Mouse (Mus musculus) ZHBTc4 (cell line): ENCODE data around the gene Usp35.

Experiments used
- DNase-seq: peaks from one replicate; pipeline ENCODE4 v3.0.0-alpha.2; 2011; ENCODE audit warnings: low read depth, low spot score

Usp35 gene

DNA sequence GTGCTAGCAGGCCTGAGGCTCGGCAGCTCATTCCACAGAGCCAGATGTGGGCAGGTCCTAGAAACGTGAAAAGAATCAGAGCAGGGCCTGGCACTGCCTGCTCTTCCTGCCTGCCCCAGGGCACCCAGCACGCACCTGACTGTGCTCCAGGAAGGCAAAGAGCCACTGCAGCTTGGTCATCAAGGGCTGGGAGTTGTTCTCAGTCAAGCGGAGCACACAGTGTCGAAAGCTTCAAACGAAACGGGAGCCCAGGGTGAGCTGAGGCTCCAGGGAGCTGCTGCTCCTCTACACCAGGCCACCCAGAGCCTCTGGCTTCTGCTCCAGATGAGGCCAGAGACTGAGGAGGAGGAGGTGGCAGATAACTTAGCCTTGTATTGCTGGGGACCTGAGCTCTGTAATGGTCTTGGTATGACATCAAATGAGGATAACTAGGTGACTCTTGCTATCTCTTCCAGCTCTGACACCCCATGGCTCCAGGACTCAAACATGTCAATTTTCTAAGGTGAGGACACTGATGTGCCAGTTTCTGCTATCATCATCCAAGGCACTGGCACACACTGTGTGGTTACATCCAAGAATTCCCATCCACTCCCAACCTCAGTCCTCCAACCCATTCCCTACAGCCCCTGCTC is 18.3 kb downstream of the Usp35 start:
- DNase-seq = no peak

GRCm38 (mm10) chr7:97312856-97313255 is 19.0 kb downstream of the Usp35 start:
- DNase-seq = no peak

DNA sequence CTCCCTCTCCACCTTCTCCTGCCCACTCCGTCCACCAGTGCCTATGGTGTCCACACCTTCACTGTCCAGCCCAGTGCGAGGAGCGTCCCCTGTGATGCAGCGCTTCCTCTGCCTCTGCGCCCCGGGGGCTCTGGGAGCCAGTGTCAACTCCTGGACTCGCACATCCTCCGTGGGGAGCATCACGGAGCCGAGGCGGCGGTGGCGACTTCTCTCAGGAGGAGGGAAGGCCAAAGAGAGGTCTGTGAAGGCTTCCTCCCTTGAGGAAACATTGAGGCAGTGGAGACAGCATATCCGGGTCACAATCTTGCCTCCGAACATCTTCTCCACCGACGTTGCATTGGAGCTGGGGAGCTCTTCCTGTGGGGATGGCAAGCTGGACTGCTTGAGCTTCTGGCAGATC is 19.6 kb downstream of the Usp35 start:
- DNase-seq = no peak

GRCm38 (mm10) chr7:97311620-97312019 is 20.2 kb downstream of the Usp35 start:
- no peak for DNase-seq

DNA sequence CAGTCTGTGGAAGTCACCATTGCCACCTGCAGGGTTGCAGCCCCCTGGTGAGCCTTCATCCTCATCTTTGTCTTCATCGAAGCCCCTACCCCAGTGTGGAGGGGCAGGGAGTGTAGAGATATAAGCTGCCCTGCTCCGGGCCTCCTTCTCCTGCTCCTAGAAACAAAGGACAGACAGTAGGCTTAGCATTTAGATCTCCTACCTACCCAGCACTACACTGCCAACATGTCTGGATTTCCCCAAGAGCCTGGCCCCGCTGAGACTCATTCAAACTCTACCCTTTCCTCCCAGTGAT is 21.5 kb downstream of the Usp35 start:
- DNase-seq = no peak

DNA sequence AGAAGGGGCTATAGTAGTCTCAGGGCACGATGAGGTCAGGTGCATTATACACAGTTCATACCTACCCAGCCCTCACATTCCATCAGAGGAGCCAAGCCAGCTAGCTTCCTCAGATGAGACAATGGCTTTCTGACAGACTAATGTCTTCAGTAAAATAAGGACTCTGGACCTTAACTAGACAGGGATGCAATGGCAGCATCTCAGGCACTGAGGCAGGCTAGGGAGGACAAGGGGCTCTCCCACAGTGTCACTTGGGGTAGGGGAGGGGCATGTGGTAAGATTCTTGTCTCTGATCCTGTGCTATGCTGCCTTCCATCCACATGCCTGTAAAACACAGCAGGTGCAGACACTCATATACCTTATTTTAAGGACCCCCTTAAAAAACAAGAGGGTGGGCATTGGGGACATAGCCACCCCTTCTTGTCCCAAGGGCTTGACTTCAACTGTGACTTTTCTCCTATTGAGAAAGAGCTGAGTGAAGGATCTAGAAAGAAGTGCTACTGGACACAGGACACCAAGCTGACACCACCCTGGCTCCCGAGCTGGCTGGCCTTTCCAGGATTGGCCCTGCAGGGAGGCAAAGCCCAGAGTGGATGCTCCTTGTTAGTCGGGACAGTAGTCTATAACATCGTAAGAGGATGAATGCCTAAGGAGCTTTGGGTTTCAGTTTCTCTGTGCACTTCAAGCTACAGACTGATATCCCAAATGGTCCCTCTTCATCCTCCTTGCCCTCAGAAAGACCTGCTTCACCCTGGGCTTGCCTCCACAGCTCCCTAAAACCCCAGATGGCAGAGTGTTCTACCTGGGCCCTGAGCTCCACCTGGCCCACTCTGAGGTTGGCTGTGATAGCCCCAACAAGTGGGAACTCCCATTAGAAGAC is 22.1 kb downstream of the Usp35 start:
- DNase-seq = no peak

DNA sequence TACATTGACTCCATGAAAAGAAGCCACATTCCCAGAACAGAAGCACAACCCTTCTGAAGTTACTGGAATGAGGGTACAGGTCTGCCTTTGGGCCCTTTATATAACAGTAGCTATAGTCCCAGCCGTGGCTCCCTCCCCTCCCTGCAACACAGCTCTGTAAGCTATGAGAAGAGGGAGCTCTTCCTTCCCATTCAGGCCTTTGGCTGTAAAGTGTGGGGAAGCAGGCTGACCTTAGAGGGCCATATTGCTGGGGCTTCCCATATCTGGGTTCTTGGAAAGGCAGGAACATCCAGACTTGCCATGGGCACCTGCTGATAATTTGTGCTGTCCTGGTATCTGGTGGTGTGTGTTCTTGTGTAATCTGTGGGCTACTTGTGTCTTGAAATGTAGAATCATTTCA is 24.3 kb downstream of the Usp35 start:
- DNase-seq = no peak

- DNase-seq = no peak
Measured at GRCm38 (mm10) chr7:97306813-97307212, 25.0 kb downstream of the Usp35 start.

GRCm38 (mm10) chr7:97305206-97305605 is 26.6 kb downstream of the Usp35 start:
- no peak for DNase-seq

DNA sequence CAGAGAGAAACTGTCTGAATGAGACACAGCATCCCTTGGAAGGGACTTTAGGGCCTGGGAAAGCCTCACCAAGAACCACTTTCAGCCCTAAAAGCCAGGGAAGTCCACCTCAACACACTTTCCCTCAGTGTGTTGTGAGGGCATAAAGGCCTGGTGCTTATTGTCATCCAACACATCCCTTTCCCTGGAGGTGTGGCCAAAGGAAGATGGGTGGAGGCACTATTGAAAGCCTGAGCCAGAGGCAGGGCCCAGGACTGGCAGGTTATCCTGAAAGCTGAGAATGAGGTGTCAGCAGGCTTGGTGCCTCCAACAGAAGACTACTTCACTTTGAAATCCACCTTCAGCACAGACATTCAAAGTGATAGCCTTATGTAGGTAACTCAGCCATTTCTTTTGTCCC is 27.3 kb downstream of the Usp35 start:
- DNase-seq = no peak

GRCm38 (mm10) chr7:97303614-97304013 is 28.2 kb downstream of the Usp35 start:
- no peak for DNase-seq

DNA sequence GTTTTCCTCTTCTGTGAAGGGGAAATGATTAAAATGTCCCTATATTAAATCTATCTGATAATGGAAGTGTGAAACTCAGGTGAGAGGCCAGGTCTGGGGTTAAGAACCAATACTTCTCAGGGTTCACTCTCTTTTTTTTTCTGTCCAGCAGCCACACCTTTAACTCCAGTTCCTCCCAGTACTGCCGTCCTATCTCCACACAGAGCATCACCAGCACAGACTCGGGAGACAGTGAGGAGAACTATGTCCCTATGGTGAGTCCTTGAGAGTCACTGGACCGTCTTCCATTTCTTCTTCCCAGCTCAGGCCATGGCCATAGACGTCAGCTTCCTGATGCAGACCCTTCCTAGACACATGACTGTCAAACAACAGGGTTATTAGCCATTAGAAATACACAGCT is 28.9 kb downstream of the Usp35 start:
- no peak for DNase-seq

GRCm38 (mm10) chr7:97302261-97302660 is 29.6 kb downstream of the Usp35 start:
- DNase-seq = no peak

DNA sequence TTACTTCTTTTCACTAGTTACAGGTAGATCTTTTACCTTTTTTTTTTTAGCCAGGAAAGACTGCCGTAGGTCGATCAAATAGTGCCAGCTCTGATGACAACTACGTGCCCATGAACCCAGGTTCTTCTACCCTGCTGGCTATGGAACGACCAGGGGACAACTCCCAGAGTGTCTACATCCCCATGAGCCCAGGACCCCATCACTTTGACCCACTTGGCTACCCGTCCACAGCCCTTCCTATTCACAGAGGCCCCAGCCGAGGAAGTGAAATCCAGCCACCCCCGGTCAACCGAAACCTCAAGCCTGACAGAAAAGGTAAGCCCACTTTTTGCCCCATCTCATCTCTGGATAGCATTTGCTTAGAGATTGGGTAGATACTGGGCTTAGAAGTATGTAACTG is 30.5 kb downstream of the Usp35 start:
- no peak for DNase-seq

- no peak for DNase-seq
Measured at GRCm38 (mm10) chr7:97300914-97301313, 30.9 kb downstream of the Usp35 start.

DNA sequence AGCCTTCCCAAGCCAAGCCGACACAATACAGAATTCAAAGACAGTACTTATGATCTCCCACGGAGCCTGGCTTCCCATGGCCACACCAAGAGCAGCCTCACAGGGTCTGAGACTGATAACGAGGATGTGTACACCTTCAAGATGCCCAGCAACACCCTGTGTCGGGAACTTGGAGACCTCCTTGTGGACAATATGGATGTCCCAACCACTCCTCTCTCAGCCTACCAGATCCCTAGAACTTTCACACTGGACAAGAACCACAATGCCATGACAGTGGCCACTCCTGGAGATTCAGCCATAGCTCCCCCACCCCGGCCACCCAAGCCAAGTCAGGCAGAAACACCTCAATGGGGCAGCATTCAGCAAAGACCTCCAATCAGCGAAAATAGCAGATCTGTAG is 32.9 kb downstream of the Usp35 start:
- no peak for DNase-seq

- DNase-seq = no peak
Measured at GRCm38 (mm10) chr7:97298279-97298678, 33.5 kb downstream of the Usp35 start.

- DNase-seq = peak; percentile 63
Measured at GRCm38 (mm10) chr7:97297466-97297865, 34.4 kb downstream of the Usp35 start.

DNA sequence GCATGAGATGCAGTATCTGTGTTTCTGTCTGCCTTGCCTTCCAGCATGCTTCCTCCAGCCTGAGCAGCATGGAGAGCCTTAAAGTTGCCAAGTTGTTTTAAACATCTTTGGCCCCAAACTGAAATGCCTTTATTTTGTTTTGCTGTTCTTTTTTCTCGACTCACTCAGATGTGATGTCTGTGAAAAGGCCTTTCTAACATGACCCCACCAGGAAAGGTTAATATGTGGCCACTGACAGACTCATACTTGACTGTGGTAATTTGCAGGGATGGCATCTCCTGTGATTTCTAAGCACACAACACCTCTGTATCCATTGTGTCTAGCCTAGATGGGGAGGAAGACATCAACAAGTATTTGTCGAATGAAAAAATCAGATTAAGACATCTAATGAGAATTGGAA is 34.8 kb downstream of the Usp35 start:
- DNase-seq = no peak

GRCm38 (mm10) chr7:97271068-97271467 is 60.8 kb downstream of the Usp35 start:
- no peak for DNase-seq

DNA sequence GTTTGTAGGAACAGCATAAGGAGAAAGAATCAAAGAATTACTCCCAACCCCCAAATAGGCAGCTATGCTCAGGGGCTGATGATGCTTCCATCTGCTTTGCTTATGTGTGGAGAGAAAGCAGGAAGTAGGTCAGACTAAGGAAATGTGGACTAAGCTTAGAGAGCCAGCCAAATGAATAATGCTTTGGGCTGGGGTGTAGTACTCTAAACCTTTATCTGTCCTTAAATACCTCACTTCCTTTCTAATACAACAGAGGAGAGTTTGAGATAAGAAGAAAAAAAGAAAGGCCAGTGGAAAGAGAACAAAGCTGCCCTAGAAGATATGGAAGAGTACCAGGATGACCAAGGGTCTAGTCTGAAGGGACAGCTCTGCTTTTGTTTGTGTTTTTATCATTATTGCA is 61.5 kb downstream of the Usp35 start:
- DNase-seq = no peak

DNA sequence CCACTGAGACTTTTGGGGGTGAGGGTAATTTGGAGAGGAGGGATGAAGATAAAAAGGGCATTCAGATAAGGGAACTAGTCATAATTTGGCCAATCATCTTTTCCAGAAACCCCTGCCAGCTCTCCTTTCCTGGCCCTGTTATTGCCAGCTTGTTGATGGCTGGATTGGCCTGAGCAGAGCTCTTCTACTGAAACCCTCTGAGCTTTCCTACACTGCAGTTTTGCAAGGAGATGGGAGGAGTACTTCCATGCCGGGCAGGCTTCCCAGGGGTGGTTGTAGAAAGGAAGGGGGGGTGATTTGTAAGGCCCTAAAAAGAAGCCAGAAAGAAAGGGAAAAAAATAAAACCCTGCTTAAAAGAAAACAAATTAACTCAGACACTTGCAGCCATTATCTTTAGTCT is 69.3 kb downstream of the Usp35 start:
- DNase-seq = no peak
